Mouse (Mus musculus) liver, adult 2 months (tissue): Measurements from ENCODE around the gene Mcrip1.

ENCODE experiments used
- CTCF ChIP-seq: fragments of 200-500 bp; IDR thresholded peaks from 2 replicates; pipeline ENCODE4 v1.5.1; 2011; ENCODE audit warnings: low read depth, low read length, control low read depth
- POLR2A ChIP-seq: fragments of 200-500 bp; IDR thresholded peaks from 2 replicates; pipeline ENCODE4 v1.6.1; 2011; ENCODE audit warnings: low read length, control low read depth; ENCODE audit not compliant: insufficient read depth; ENCODE audit errors: extremely low read depth

- TF ChIP-seq CTCF, result no peak
- TF ChIP-seq POLR2A, result no peak
Measured at GRCm38 (mm10) chr11:120520498-120520897, 29.0 kb downstream of the Mcrip1 start.
